Mouse (Mus musculus): Measurements from ENCODE around the gene Ago4.
A peak's percentile ranks its signal among the peaks of the same experiment; 100 is the strongest.

Ago4 gene

DNA sequence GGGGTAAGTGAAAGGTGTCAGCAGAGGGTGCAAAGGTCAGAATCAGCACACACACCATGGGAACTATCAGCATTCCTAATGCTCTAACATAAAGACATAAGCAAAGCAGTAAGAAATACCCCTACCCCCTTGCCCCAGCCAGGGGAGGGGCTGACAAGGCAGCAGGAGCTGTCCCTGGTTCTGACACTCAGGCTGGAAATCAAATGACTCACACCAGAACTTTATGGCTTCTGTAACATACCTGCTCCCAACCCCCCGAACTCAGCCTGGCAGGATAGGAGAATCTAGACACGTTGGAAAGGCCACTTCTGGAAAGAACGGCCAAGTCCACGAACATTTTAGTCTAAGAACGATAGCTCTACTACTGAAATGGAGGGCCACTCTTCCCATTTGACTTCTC lies 60.2 kb downstream of the Ago4 start:
- peak in 1 of 2 experiments; percentile 54 for DNase-seq (ENCODE audit: low spot score in 2 of 2)

GRCm38 (mm10) chr4:126469334-126469733 lies 63.9 kb downstream of the Ago4 start:
- DNase-seq (ENCODE audit: low spot score in 2 of 2): no peak

- DNase-seq (ENCODE audit: low spot score in 2 of 2): no peak
Measured at GRCm38 (mm10) chr4:126468925-126469324, 64.3 kb downstream of the Ago4 start.

- DNase-seq (ENCODE audit: low spot score in 2 of 2): peak; percentile 93 to 97
Measured at GRCm38 (mm10) chr4:126468285-126468901, 64.9 kb downstream of the Ago4 start, which contains the start of gene Ago1. Ago1 (minus strand) TSS chr4:126468583.

DNA sequence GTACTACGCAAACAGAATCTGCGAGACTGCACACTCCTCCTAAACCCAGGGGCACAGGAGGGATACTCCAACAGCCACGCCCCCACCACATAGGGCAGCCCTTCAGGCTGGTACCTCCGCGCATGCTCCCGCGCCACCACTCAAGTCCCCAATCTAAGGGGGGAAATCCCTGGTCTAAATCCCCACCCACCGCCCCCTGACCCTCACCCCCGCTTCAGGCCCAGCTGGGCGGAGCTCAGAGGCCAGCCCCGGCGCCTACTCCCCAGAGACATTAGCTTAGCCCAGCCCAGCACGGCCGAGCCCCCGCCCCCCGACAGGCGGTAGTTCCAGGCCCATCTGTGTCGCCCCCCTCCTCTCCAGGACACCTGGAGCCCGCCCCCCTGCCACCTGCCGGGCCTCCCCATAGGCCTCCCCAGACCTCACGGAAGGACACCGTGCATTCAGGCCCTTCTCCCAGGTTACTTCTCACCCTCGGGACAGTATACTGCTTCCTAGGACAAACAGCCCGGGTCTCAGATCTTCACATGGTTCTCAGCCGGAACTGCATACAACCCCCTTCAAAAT lies 65.5 kb downstream of the Ago4 start:
- peak; percentile 64 to 80 for DNase-seq (ENCODE audit: low spot score in 2 of 2)

DNA sequence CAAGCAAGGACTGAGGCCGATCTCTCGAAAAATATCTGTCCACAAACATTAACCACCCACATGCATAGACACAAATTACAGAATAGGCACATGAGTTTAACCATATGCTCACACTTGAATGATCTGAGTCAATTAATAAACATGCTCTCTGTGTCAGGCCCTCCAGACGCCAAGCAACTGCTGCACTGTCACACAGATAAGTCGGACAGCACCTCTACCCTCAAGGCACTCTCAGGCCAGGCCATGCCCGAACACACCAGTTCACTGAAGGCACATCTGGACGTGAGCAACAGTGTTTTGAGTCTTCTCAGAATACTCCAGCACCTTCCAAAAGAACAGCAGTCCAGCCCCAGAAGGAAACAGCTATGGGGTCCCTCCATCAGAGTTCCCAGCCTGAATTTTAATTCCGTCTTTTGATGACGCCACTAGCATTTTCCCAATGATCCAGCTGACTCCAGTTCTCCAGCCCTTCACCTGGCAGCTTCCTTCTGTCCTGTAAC lies 67.0 kb downstream of the Ago4 start:
- DNase-seq (ENCODE audit: low spot score in 2 of 2): no peak

DNA sequence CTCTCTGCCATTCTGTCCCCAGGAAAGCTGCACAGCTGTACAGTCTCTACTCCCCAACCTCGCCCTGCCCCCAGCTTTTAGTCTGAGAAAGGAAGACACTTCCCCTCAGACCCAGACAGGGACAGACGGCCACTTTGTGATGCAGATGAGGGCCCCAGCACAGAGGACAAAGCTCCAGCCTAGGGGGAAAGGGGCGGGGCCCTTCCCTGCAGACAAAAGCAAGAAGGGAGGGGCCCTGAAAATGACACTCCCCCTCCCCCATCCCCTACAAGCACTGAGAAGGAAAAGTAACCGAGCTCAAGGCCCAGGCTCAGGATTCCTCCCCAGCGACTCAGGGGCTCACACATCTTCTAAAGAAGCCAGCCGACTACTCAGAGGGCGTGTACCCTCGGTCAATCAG lies 67.4 kb downstream of the Ago4 start:
- DNase-seq (ENCODE audit: low spot score in 2 of 2): peak in 1 of 2 experiments; percentile 15

DNA sequence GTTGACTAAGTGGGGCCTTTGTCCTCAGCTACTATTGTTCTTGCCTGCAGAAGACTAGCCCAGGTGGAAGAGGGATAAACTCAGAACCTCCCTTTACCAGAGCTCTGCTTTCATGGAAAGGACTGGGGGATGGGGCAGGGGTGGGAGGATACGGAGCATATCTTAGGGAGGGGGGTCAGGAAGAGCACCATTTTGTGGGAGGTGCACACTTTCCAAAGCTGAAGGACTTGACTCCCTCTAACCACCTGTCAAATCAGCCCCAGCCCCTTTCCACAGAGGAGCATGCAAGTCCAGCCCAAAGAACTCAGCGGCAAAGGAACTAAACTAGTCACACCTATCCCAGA lies 68.4 kb downstream of the Ago4 start:
- DNase-seq (ENCODE audit: low spot score in 2 of 2): no peak

- DNase-seq (ENCODE audit: low spot score in 2 of 2): no peak
Measured at GRCm38 (mm10) chr4:126464189-126464891, 68.9 kb downstream of the Ago4 start.

DNA sequence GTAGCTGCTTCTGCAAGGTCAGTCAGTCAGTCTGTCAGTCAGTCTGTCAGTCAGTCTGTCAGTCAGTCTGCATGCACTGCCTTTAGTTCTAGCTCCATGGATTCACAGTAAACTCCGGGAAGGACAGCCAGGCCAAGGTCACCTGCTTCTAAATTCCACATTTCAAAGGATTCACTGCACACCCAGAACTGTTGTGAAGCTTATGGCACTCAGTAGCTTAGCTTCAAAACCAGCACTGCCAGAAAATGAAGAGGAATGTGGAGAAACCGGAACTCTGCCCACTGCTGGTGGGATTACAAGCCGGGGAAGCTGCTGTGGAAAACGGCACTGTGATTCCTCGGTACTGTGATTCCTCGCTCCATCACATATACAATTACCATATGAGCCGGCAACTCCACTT lies 77.8 kb downstream of the Ago4 start:
- no peak for DNase-seq (ENCODE audit: low spot score in 2 of 2)

GRCm38 (mm10) chr4:126454547-126455254 lies 78.6 kb downstream of the Ago4 start:
- no peak for DNase-seq (ENCODE audit: low spot score in 2 of 2)

DNA sequence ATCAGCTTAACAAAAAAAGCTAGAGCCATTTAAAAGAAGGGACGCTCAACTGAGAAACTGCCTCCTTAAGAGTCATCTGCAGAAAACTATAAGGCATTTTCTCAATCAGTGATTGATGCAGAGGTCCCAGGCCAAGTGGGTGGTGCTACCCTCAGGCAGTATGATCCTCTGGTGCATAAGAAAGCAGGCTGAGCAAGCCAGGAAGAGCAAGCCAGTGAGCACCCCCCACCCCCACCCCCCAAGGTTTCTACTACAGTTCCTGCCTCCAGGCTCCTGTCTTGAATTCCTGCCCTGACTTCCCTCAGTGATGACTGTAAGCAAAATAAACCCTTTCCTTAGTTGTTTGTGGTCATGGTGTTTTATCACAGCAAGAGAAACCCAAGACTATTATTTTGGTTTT lies 83.0 kb downstream of the Ago4 start:
- DNase-seq (ENCODE audit: low spot score in 2 of 2): no peak

DNA sequence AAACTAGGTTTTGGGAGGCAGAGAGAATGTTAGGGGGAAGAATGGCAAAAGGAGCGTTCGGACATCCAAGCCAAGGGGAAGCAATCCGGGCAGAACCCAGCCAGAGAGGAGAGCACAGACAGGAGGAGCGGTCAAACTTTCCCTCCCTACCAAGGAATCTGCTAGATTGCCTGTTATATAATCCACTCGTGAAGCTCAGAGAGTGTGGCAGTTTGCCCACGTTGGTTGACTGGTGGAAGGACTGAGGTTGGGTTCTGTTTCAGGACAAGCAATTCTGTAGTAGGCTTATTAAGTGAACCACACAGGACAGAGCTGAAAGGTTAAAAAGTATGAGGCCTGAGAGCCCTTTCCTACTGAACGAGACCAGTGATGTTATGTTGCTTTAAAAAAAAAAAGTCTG lies 86.1 kb downstream of the Ago4 start:
- no peak for DNase-seq (ENCODE audit: low spot score in 2 of 2)

DNA sequence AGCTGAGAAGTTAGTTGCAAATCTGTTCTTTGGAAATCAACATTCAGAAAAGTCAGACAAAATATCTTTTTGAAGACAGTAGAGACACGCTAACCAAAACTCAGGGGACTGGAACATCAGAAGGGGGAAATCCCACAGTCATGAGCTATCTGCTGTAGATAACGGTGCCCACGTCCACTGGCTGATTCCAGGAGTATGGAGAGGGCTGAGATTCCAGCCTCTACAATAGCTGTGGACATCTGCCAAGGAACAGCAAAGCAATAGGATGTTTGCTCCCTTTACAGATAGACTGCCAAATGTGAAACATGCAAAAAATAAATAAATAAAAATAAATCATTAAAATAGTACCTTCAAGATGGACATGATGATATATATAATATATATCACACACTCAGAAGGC lies 88.7 kb downstream of the Ago4 start:
- no peak for DNase-seq (ENCODE audit: low spot score in 2 of 2)
